Mouse (Mus musculus) spleen, adult 2 months (tissue): ENCODE data around the gene Stard3.

Source experiments
- CTCF ChIP-seq: fragments of 200-500 bp; IDR thresholded peaks from 2 replicates; pipeline ENCODE4 v1.5.1; 2011; ENCODE audit warnings: mild to moderate bottlenecking, inconsistent platforms; ENCODE audit not compliant: insufficient read depth, insufficient read length, insufficient replicate concordance; ENCODE audit errors: extremely low read depth
- POLR2A ChIP-seq: fragments of 200-500 bp; IDR thresholded peaks from 2 replicates; pipeline ENCODE4 v1.6.1; 2011; ENCODE audit warnings: low read depth, low read length, inconsistent platforms

- TF ChIP-seq POLR2A (no peak), CTCF (no peak)
Measured at GRCm38 (mm10) chr11:98323136-98323866, 34.9 kb upstream of the Stard3 start.
